Mouse (Mus musculus) c-Kit-positive CD71-positive TER-119-positive erythroid progenitor cells, embryonic 14.5 days (primary cell): ENCODE data around the gene Tbc1d10c.
"Not testable (repeated sequence)": the region's sequence is repeated elsewhere in the genome, so short reads cannot be mapped to it uniquely, and the experiment has no call there.

Experiments used
- DNase-seq: peaks from one replicate; pipeline ENCODE4 v3.0.0-alpha.2; 2013; ENCODE audit warnings: low spot score

The Tbc1d10c gene

GRCm38 (mm10) chr19:4143759-4144268 lies 47.3 kb downstream of the Tbc1d10c start, which contains the start of gene Cabp4:
Gene Cabp4 (minus strand): TSS chr19:4144033.
- DNase-seq = no peak

DNA sequence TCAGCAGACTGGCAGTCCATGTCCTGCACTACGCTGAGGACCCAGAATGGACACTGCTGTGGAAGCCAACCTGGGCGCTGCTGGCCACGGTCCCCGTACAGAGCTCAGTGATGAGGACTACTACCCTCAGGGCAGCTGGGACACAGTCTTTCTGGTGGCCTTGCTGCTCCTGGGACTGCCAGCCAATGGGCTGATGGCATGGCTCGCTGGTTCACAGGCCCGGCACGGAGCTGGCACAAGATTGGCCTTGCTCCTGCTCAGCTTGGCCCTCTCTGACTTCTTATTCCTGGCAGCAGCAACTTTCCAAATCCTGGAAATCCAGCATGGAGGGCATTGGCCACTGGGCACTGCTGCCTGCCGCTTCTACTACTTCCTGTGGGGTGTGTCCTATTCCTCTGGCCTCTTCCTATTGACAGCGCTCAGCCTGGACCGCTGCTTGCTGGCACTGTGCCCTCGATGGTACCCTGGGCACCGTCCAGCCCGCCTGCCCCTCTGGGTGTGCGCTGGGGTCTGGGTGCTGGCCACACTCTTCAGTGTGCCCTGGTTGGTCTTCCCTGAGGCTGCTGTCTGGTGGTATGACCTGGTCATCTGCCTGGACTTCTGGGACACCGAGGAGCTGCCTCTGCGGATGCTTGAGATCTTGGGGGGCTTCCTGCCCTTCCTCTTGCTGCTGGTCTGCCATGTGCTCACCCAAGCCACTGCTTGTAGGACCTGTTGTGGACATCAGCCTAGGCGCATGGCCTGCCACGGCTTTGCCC lies 48.5 kb downstream of the Tbc1d10c start:
- DNase-seq = no peak

GRCm38 (mm10) chr19:4140147-4140546 lies 50.9 kb downstream of the Tbc1d10c start:
- DNase-seq = no peak

- no peak for DNase-seq
Observed at GRCm38 (mm10) chr19:4139446-4139845, 51.6 kb downstream of the Tbc1d10c start, which contains the start of gene Gpr152. Gene Gpr152 (plus strand): TSS chr19:4139787.

- no peak for DNase-seq
Observed at GRCm38 (mm10) chr19:4137913-4138312, 53.2 kb downstream of the Tbc1d10c start.

DNA sequence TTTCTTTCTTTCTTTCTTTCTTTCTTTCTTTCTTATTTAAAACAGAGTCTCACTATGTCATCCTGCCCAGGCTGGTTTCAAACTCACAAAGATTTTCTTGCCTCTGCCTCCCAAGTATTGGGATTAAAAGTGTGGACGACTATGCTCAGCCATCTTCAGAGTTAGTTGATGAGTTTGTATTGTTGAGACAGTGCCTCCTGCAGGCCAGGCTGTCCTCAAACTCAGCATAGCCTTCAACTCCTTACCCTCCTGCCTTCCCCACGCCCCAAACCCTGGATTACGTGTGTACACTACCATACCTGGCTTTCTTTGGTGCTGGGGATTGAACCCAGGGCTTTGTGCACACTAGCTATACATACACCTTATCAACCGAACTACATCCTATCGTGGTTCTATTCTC lies 54.6 kb downstream of the Tbc1d10c start:
- DNase-seq = no peak

DNA sequence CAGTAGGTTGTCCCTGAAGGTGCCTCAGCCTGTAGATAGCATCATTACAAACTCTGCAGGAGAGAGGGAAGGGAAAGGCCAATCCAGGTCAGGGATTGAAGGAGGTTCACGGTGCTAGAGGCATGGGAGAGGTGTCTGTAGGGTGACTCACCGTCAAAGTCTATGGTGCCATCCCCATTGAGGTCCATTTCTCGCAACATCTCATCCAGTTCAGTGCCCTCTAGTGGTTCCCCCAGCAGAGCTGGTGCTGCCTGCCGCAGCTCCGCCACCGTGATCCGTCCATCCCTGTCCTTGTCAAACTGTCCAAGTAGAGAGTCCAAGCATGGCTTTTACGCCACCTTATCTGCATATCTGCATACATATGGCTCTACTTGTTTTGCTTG lies 55.1 kb downstream of the Tbc1d10c start:
- not testable (repeated sequence) for DNase-seq

- not testable (repeated sequence) for DNase-seq
Observed at GRCm38 (mm10) chr19:4135229-4135962, 55.7 kb downstream of the Tbc1d10c start.

GRCm38 (mm10) chr19:4134354-4134753 lies 56.7 kb downstream of the Tbc1d10c start:
- no peak for DNase-seq
